Mouse (Mus musculus): ENCODE data around the gene Erlin1. TPM values are rescaled to one million over a fixed set of nuclear protein-coding genes. Genes with fewer than 3 reads are reported as not detected.

Gene Erlin1
- 21.7 and 23.3 TPM in 2 replicates for polyA plus RNA-seq (2015; fragmentation: Nextera tagmentation; extraction: Ambion mirVana)

DNA sequence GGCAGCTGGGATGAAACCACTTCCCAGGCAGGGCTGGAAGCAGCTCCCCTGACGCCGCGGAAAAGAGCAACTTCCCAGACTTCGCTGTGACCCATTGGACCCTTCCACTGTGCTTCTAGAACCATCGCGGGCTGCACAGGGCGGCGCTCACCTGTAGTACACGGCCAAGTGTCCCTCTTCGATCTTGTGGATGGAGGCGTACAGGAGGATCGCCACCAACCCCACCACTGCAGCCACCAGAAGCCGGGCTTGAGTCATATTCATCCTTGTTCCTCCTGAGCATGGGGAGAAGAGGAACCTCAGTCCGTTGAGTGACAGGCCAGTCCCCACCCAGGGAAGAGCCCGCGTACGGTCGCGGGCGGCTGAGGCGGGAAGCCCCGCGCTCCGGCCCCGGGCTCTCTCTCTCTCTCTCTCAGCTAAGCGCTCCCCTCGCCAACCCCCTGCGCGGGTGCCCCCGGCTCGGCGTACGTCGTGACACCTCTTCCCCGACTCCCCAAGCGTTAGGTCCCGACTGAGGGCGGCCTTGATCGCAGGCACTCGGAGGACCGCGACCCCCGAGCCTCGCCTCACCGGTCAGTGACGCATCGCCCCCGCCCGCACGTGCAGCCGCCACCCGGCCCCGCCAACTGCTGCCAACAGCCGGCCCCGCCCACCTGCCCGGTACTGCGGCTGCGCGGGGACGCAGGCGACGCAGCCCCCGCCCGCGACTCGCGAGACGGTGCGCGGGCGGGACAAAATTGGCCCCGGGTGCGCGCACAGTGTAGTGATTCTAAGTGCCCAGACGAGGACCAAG lies at the start of gene Erlin1:
Erlin1 (minus strand) TSS at position 665 of the 793 bp plus-strand sequence.
- Histone ChIP-seq H3K4me2 (ENCODE audit: low read length) (peak within 1 kb of the TSS; percentile 92), H3K9ac (ENCODE audit: low read depth, low read length) (peak within 1 kb of the TSS; percentile 87), H3K4me3 (ENCODE audit: low read length) (peak within 1 kb of the TSS; percentile 90), H3K9me3 (ENCODE audit: control insufficient read depth, low read length) (no peaks in the 10 kb centered on the region), H3K27ac (ENCODE audit: low read depth, low read length) (peak within 1 kb of the TSS; percentile 81), H3K4me1 (ENCODE audit: control insufficient read depth, insufficient read depth, low read depth, low read length) (peaks cover 13% of the 10 kb centered on the region), H3K36me3 (ENCODE audit: control insufficient read depth, insufficient read depth, low read length) (no peaks in the 10 kb centered on the region), H3K27me3 (replicated peaks; ENCODE audit: control insufficient read depth, insufficient read depth, low read length) (no peaks in the 10 kb centered on the region)
- peak; percentile 96 for ATAC-seq
- WGBS = under 1% methylated on average over 71 of the region's 75 CpGs

DNA sequence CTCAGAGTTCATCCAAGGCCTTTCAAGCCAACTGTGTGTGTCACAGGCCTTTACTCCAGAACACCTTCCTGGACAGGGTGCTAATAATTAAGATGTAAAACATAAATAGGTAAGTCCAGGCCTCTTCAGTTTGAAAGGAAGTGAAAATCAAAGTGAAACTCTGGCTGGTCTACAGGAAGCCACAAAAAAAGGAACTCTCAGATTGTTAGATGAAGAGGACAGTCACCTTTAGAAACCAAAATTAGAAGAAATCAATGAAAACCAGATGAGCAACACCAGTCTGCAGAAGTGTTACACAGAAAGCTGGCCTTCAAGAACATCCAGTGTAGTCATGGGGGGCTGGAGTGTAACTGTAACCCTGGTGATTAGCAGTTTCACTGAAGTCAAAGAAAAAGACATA lies 48.2 kb upstream of the Erlin1 start:
- H3K4me2 ChIP-seq (ENCODE audit: low read length) = no peak overlapping the region
- no peaks in the 10 kb centered on the region for H3K4me1 ChIP-seq (ENCODE audit: control insufficient read depth, insufficient read depth, low read depth, low read length)
- no peaks in the 10 kb centered on the region for H3K27me3 ChIP-seq (replicated peaks; ENCODE audit: control insufficient read depth, insufficient read depth, low read length)
- H3K4me3 ChIP-seq (ENCODE audit: low read length) = no peak overlapping the region
- H3K36me3 ChIP-seq (ENCODE audit: control insufficient read depth, insufficient read depth, low read length) = peaks cover 19% of the 10 kb centered on the region
- ATAC-seq = no peak
- no peaks in the 10 kb centered on the region for H3K9me3 ChIP-seq (ENCODE audit: control insufficient read depth, low read length)
- H3K9ac ChIP-seq (ENCODE audit: low read depth, low read length) = no peak overlapping the region
- no peak overlapping the region for H3K27ac ChIP-seq (ENCODE audit: low read depth, low read length)

DNA sequence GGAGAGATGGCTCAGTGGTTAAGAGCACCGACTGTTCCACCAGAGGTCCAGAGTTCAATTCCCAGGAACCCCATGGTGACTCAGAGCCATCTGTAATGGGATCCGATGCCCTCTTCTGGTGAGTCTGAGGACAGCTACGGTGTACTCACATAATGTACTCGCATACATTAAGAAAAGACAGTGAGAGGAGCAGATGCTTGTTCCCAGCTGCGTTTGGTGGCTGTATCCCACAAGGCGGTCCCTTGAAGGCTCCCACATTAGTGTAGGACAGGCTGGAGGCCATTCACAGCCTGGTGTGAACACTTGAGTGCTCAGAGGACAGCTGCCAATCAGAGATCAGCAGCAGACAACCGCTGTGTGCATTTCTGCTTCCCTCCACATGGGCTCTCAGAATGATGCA lies 42.1 kb upstream of the Erlin1 start:
- peaks cover 4% of the 10 kb centered on the region for H3K4me1 ChIP-seq (ENCODE audit: control insufficient read depth, insufficient read depth, low read depth, low read length)
- H3K27me3 ChIP-seq (replicated peaks; ENCODE audit: control insufficient read depth, insufficient read depth, low read length) = no peaks in the 10 kb centered on the region
- no peak overlapping the region for H3K27ac ChIP-seq (ENCODE audit: low read depth, low read length)
- 47% methylated on average over 7 of the region's 7 CpGs for WGBS
- H3K4me3 ChIP-seq (ENCODE audit: low read length) = no peak overlapping the region
- no peak for ATAC-seq
- H3K9me3 ChIP-seq (ENCODE audit: control insufficient read depth, low read length) = no peaks in the 10 kb centered on the region
- H3K36me3 ChIP-seq (ENCODE audit: control insufficient read depth, insufficient read depth, low read length) = peaks cover 24% of the 10 kb centered on the region
- no peak overlapping the region for H3K9ac ChIP-seq (ENCODE audit: low read depth, low read length)
- no peak overlapping the region for H3K4me2 ChIP-seq (ENCODE audit: low read length)

DNA sequence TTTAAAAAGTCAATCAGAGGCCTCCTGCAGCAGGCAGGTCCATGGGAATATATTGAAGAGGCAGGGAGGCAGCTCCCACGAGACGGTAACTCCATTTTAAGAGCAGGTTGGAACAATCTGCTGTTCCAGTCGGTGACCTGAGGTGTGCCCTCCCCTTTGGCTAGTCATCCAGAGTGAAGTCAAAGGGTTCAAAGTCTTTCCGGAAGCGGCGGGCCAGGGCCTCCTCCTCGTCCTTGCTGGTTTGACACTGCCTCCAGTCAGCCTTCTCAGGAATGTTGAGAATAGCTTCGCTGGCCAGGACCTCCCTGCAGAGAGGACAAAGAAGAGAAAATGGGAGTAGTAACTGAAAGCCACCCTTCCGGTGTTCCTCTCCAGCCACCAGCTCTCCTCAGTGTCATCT lies 40.8 kb upstream of the Erlin1 start:
- Histone ChIP-seq H3K9ac (ENCODE audit: low read depth, low read length) (no peak overlapping the region), H3K9me3 (ENCODE audit: control insufficient read depth, low read length) (no peaks in the 10 kb centered on the region), H3K4me3 (ENCODE audit: low read length) (no peak overlapping the region), H3K4me1 (ENCODE audit: control insufficient read depth, insufficient read depth, low read depth, low read length) (peaks cover 16% of the 10 kb centered on the region), H3K27me3 (replicated peaks; ENCODE audit: control insufficient read depth, insufficient read depth, low read length) (no peaks in the 10 kb centered on the region), H3K36me3 (ENCODE audit: control insufficient read depth, insufficient read depth, low read length) (peaks cover 24% of the 10 kb centered on the region), H3K4me2 (ENCODE audit: low read length) (no peak overlapping the region), H3K27ac (ENCODE audit: low read depth, low read length) (no peak overlapping the region)
- no peak for ATAC-seq
- WGBS = 91% methylated on average over 8 of the region's 9 CpGs

DNA sequence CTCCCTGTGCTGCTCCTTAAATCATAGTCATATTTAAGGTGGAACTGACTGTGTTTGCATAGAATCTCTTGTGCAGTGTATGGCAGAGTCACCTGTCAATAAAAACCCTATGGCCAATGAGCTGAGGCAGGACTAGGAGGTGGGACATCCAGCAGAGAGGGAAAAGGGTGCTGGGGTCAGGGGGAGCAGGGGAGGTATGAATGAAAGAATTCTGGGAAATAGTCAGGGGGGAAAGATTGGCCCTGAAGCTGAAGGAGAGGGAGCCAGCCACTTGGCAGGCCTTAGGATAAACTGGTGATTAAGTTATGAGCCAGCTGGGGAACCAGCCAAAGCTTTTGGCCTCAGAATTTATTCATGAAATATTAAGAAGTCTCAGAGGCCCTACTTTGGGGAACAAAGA lies 39.4 kb upstream of the Erlin1 start:
- ATAC-seq = no peak
- no peak overlapping the region for H3K27ac ChIP-seq (ENCODE audit: low read depth, low read length)
- no peaks in the 10 kb centered on the region for H3K27me3 ChIP-seq (replicated peaks; ENCODE audit: control insufficient read depth, insufficient read depth, low read length)
- H3K4me3 ChIP-seq (ENCODE audit: low read length) = no peak overlapping the region
- peaks cover 19% of the 10 kb centered on the region for H3K36me3 ChIP-seq (ENCODE audit: control insufficient read depth, insufficient read depth, low read length)
- no peak overlapping the region for H3K9ac ChIP-seq (ENCODE audit: low read depth, low read length)
- no peak overlapping the region for H3K4me2 ChIP-seq (ENCODE audit: low read length)
- peaks cover 16% of the 10 kb centered on the region for H3K4me1 ChIP-seq (ENCODE audit: control insufficient read depth, insufficient read depth, low read depth, low read length)
- H3K9me3 ChIP-seq (ENCODE audit: control insufficient read depth, low read length) = no peaks in the 10 kb centered on the region

DNA sequence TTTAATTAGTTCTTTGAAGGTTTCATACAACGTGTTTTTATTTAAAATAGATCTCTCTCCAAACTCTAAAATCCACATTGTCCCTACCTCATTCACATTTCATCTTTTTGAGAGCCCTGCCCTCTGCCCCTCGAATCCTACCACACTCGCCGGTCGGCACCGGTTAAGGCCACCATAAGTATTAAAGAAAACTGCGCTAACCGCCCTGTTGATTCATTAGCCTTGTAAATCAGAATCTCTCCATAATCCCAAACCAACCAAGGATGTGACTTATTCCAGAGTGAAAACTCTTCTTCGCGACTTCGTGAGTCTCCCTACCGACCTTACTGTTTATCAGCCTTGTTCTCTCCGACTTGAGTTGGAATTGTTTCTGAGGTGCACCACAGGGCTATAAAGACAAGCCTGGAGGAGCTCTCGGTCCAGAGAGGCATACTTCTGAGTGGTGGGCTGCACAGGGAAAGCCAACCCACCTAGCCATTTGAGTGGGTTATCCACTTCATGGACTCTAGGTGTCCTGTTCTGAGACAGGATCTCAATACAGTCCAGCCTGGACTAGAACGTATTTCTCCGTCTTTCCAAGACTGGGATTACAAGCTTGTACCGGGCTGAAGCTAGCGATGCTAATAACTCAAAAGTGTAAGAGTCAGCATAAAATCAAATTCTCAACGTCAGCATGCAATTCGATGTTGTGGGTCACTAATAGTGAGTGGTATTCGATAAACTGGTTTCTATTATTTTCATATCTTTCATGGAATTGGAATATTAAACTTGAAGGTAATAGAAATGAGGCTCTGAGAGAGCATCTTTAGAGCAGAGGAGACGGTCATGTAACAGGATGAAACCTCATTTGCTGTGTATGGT lies 38.3 kb upstream of the Erlin1 start:
- Histone ChIP-seq H3K9me3 (ENCODE audit: control insufficient read depth, low read length) (no peaks in the 10 kb centered on the region), H3K27me3 (replicated peaks; ENCODE audit: control insufficient read depth, insufficient read depth, low read length) (no peaks in the 10 kb centered on the region), H3K36me3 (ENCODE audit: control insufficient read depth, insufficient read depth, low read length) (peaks cover 8% of the 10 kb centered on the region), H3K4me2 (ENCODE audit: low read length) (peak overlapping the region; percentile 93), H3K9ac (ENCODE audit: low read depth, low read length) (peak overlapping the region; percentile 47), H3K4me1 (ENCODE audit: control insufficient read depth, insufficient read depth, low read depth, low read length) (peaks cover 16% of the 10 kb centered on the region), H3K4me3 (ENCODE audit: low read length) (peak overlapping the region; percentile 99), H3K27ac (ENCODE audit: low read depth, low read length) (no peak overlapping the region)
- WGBS = 30% methylated on average over 22 of the region's 22 CpGs
- peak; percentile 40 for ATAC-seq

DNA sequence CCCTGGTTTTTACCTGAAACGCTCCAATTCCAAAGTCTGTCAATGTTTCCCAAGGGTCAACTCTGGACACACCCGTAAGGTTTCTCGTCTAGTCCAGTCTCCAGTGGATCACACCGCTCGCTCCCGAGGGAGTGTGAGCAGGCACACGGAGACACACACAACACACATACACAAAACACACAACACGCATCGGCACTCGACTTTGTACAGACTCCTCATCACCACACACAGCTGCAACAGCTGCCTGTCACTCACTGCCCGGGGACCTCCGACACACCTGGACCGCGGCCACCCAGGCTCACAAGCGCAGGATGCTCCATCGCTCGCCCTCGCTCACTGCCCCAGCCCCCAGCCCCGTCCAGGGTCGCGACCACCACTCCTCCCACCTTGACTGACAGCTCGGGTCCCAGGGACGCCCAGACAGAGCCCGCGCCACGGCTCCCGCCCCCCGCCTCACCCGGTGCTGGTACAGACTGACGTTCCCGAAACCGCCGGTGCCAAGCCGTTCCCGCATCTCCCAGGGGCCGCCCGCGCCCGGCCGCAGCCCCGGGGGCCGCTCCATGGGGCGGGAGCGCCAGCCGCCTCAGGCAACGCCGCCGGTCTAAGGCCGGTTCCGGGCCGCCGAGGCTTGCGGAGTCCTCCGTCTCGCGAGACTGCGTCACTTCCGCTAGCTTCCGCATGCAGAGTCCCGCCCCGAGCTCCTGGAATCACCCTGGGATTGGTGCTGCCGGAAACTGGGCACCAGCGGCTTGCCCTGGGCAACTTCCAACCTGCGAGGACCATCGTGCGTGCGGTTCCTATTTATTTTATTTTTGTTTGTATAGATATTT lies 37.5 kb upstream of the Erlin1 start, which contains the start of gene Chuk:
Chuk (minus strand) TSS at position 650 of the 830 bp plus-strand sequence.
- H3K4me2 ChIP-seq (ENCODE audit: low read length) = peak within 1 kb of the TSS; percentile 93
- peak within 1 kb of the TSS; percentile 99 for H3K4me3 ChIP-seq (ENCODE audit: low read length)
- no peaks in the 10 kb centered on the region for H3K9me3 ChIP-seq (ENCODE audit: control insufficient read depth, low read length)
- H3K4me1 ChIP-seq (ENCODE audit: control insufficient read depth, insufficient read depth, low read depth, low read length) = peaks cover 16% of the 10 kb centered on the region
- H3K27me3 ChIP-seq (replicated peaks; ENCODE audit: control insufficient read depth, insufficient read depth, low read length) = no peaks in the 10 kb centered on the region
- H3K9ac ChIP-seq (ENCODE audit: low read depth, low read length) = peak within 1 kb of the TSS; percentile 100
- peaks cover 7% of the 10 kb centered on the region for H3K36me3 ChIP-seq (ENCODE audit: control insufficient read depth, insufficient read depth, low read length)
- H3K27ac ChIP-seq (ENCODE audit: low read depth, low read length) = peak within 1 kb of the TSS; percentile 80
- 1% methylated on average over 67 of the region's 67 CpGs for WGBS
- ATAC-seq = peak; percentile 99

DNA sequence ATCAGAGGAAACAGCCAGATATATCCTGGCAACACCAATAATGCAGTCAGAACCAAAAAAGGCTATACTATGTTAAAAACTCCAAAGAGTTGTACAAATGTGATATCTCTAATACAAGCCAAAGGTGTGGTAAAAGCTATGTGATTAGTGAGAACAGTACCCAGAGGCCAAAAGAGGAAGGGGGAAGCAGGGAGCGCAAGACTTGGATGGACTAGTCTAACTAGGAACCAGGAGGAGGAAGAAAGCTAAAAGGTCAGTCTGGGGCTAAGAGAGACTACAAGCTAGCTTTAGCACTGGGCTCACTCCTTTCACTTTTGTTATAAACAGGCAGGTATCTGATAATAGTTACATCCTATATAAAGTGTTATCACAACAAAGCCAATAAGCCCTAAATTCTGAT lies 34.8 kb upstream of the Erlin1 start:
- WGBS = 78% methylated on average over 1 of the region's 1 CpGs
- Histone ChIP-seq H3K27me3 (replicated peaks; ENCODE audit: control insufficient read depth, insufficient read depth, low read length) (no peaks in the 10 kb centered on the region), H3K9ac (ENCODE audit: low read depth, low read length) (no peak overlapping the region), H3K4me1 (ENCODE audit: control insufficient read depth, insufficient read depth, low read depth, low read length) (peaks cover 16% of the 10 kb centered on the region), H3K9me3 (ENCODE audit: control insufficient read depth, low read length) (no peaks in the 10 kb centered on the region), H3K36me3 (ENCODE audit: control insufficient read depth, insufficient read depth, low read length) (peaks cover 2% of the 10 kb centered on the region; the same call in 1 of the 2 replicates), H3K4me2 (ENCODE audit: low read length) (no peak overlapping the region), H3K4me3 (ENCODE audit: low read length) (no peak overlapping the region), H3K27ac (ENCODE audit: low read depth, low read length) (no peak overlapping the region)
- ATAC-seq = no peak
